Mouse (Mus musculus) bone marrow, adult 2 months (tissue): ENCODE data around the gene Zfp655.

Source experiments
- CTCF ChIP-seq: fragments of 200-500 bp; IDR thresholded peaks from 2 replicates; pipeline ENCODE4 v1.5.1; 2011; ENCODE audit warnings: low read length, control low read depth; ENCODE audit not compliant: control insufficient read depth, insufficient read depth
- POLR2A ChIP-seq: fragments of 200-500 bp; IDR thresholded peaks from 2 replicates; pipeline ENCODE4 v1.6.1; 2011; ENCODE audit warnings: low read depth, mild to moderate bottlenecking, control low read depth, low read length, borderline replicate concordance; ENCODE audit not compliant: control insufficient read depth

DNA sequence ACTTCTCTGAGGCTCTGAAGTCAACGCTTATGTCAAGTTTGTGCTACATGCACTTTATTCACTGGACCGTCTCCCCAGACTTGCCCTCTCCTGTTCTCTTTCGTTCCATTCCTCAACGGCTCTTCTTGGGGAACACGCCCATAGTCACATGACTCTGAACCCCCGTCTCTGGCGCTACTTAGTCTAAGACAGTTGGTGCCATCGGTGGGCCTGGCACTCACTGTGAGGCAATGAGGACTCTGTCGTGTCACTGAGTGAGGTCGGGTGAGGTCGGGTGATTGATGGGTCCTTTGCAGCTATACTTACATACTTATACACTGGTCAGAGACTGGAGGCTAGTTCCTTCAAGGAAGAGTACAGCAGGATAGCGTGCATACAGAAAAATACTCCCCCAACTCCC is 8.1 kb upstream of the Zfp655 start:
- TF ChIP-seq CTCF = no peak
- no peak for TF ChIP-seq POLR2A
